Mouse (Mus musculus): ENCODE data around the gene Ndufa9.

- TF ChIP-seq POLR2A (IDR thresholded peaks at IDR 0.05; ENCODE audit: extremely low read depth, insufficient read depth, low read length) = no peak
- TF ChIP-seq CTCF (IDR thresholded peaks at IDR 0.05; ENCODE audit: low read depth, low read length) = no peak
These were observed 25.8 kb downstream of the Ndufa9 start for GRCm38 (mm10) chr6:126823087-126823486.
